Mouse (Mus musculus) CH12.LX (cell line): Measurements from ENCODE around the gene Gm49383.
"Not testable (repeated sequence)": the region's sequence is repeated elsewhere in the genome, so short reads cannot be mapped to it uniquely, and the experiment has no call there.

ENCODE experiments used
- E2F4 ChIP-seq: IDR thresholded peaks from 2 replicates; pipeline ENCODE4 v1.6.1; 2011; ENCODE audit warnings: low read depth, low read length, improper control_type of control experiment; ENCODE audit not compliant: insufficient replicate concordance
- MAX ChIP-seq: IDR thresholded peaks from 2 replicates; pipeline ENCODE4 v1.6.1; 2011; ENCODE audit warnings: low read length, improper control_type of control experiment
- POLR2AphosphoS2 ChIP-seq: IDR thresholded peaks from 2 replicates; pipeline ENCODE4 v1.6.1; 2011; ENCODE audit warnings: low read depth, low read length, improper control_type of control experiment
- ZC3H11A ChIP-seq: IDR thresholded peaks from 2 replicates; pipeline ENCODE4 v1.6.1; 2012; ENCODE audit warnings: low read depth, mild to moderate bottlenecking, inconsistent platforms, low read length, improper control_type of control experiment

- TF ChIP-seq ZC3H11A, MAX, POLR2AphosphoS2, E2F4: not testable (repeated sequence)
Measured at GRCm38 (mm10) chr12:69166861-69167581, 29.9 kb downstream of the Gm49383 start.
